Mouse (Mus musculus): ENCODE results near the gene Nop14.

DNA sequence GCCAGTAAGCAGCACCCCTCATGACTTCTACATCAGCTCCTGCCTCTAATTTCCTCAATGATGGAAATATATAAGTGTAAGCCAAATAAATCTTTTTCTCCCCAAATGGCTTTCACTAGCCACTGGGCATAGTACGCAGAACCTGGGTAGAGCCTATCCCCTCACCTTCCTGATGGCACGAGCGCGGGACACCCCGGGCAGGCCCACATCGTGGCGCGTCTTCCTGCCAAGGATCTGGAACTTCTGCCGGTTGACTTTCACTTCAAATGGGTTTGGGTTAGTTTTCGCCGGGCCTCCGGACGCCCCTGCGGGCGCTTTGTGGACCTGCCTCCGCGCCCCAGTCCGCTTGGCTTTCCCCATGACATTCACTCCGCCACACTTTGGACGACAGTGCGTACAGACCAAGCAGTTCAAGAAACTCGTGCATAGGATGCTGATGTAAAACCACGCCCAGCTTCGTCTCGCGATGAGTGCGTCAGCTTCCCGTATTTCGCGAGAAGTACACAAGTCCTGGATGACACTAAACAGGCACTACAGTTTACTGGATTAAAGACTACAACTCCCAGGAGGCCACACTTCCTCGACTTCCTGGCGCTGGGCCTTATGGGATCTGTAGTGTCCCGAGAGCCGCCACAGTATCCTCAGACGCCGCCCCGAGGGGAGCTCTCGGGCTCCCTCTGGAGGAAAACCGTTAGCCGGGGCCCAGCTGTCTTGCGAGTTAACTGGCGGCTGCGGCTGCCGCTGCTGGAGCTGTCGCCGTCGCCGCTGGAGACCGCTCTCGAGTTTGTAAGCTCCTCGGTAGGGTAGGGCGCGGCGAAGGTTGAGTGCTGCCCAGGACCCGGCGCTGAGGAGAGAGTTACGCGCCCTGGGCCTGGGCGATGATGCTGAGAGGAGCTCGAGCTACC is at the start of gene Nop14, which contains the start of gene Grk4:
- TF ChIP-seq CTCF (IDR thresholded peaks at IDR 0.05; ENCODE audit: low read depth, low read length) = peak; percentile 19; the same call in 1 of the 2 replicates
- TF ChIP-seq POLR2A (IDR thresholded peaks at IDR 0.05; ENCODE audit: borderline replicate concordance, low read depth, low read length) = peak; percentile 27; the same call in 1 of the 2 replicates
